Mouse (Mus musculus) megakaryocyte progenitor cell, adult 5-6 weeks (primary cell): ENCODE measurements around the gene Prpsap1. TPM values are rescaled to one million over a fixed set of nuclear protein-coding genes. Genes with fewer than 3 reads are reported as not detected.

Source experiments
- ATAC-seq: replicated peaks from 2 replicates; pipeline ENCODE4 v1.8.0; 2016; ENCODE audit warnings: mild to moderate bottlenecking, moderate TSS enrichment, inconsistent platforms; ENCODE audit not compliant: poor library complexity
- total RNA-seq, 2 experiments: library from RNA; stranded (forward) in 1 of 2; stranded (reverse) in 1 of 2; fragments of 157-497, 149-512 nt in 1 of 2; fragments of 200-1000 nt in 1 of 2; gene quantifications; 2 replicates each; pipeline versions ENCODE4 v1.2.3 to v1.2.4; 2015 to 2017

Prpsap1 gene
- total RNA-seq (2015) (46.9 and 49.3 TPM in 2 replicates), total RNA-seq (2017) (27.9 and 33.0 TPM in 2 replicates)

DNA sequence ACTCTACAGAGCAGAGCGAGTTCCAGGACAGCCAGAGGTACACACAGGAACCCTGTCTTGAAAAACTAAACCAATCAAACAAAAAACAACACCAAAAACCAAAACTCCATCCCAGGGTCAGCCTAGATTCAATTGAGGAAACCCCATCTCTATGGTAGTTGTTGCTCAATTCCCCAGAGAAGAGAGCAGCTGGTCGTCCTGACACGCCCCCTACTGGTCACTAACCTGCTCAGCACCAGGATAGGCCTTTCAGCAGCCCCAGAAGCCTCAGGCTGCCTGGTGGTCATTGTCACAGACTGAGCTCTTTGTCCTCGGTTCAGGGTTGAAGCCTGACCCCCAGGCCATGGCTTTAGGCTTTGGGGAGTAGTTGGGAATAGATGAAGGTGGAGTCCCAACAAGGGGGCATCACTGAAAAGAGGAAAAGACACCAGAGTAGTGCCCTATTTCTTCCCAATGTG is at the start of gene Prpsap1:
Prpsap1 (minus strand) TSS at position 408 of the 458 bp plus-strand sequence.
- peak; percentile 74 for ATAC-seq

DNA sequence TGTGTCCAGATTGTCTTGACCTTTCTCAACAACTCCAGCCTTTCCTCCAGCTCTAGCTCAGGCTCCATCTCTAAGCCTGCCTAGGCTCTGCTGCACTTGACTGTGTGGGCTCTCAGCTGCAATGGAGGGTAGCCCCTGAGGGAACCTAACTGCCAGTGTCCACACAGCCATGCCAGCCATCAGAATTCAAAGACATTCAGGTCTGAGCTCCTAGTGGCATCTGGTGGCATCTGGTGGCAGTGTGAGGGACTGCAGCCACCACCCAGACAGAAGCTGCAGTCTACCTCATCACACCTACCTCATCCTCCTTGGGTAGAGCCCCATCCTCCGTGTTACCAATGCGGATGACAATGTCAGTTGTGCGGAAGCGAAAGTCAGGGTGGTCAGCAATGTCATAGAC is 49.1 kb upstream of the Prpsap1 start:
- peak; percentile 86 for ATAC-seq

DNA sequence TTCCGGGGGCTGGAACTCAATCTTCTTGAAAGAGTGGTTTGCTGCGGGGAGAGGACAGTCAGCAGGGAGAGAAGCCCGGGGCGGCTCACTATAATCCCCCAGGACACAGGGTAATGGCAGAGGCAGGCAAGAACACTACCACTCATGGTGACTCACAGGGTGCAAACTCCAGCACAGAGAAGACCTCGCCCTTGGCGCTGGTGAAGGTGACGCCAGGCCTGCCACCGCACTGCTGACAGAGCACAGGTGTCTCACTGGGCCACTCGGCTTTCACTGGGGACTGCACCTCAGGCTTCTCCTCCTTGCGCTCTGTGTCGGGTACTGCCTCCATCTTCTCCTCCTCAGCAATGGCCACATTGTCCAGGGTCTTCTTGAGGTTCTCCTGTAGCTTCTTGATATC is 47.2 kb upstream of the Prpsap1 start:
- ATAC-seq, result no peak

DNA sequence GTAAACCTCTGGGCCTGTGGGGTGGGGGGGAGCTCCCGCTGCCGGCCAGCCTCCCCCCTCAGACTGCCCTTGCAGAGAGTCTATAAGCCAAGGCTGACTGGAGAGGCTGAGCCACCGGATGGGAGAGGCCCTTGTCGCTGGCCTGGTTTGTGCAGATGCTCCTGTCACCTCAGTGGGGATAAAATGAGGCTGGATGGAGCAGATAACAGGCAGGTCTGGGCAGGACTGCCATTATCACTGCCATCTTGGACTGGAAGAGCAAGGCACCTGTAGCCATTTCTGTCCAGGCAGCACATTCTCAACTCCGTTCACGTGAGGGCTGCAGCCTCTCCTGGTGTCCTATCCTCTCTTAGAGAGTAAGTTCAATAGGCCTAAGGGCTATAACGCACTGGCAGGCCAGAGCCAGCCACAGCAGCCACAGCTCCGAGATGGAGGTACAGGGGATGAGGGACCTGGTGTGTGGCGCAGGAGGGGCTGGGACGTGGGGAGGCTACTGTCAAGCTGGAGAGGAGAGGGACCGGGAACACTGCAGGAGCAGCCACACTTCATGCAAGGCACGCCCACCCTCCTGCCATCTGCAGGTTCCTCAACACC is 44.2 kb upstream of the Prpsap1 start:
- ATAC-seq, result peak; percentile 22

DNA sequence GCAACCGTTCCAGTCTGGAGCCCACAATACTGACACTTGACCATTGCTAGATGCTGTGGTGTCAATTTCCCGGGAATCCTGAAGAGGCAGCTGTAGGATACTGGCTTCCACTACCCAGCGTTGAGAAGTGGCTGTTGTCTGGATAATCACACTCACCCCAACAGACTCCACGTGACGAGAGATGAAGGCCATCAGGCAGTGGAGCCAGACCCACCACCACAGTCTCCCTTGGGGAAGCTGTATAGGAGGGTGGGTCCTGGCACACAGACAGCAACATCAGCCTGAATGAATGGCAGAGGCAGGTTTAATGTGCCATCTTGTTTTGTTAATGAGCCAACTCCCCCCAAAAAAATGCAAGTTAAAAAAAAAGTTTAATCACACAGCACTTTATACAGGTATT is 43.4 kb upstream of the Prpsap1 start:
- ATAC-seq, result no peak

DNA sequence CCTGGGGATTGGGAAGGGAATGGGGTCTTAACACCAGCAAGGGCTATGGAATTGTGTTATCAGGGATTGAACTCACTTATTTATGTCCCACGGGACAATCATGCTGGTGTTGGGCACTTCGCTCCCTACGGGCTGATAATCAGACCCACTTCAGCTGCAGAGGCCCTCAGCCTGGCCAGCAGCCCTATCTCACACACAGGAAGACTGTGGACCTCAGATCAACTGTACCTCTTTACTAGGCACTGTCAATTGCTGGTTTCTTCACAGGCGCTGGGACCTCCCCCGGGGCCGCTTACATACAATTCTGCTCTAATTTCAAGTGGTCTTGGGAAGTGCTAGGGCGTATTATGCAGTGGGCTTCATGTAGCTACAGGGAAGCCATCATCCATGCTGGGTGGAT is 42.7 kb upstream of the Prpsap1 start:
- ATAC-seq, result 0 out of 2 replicates have a peak, but pooled peaks have one; percentile 19

DNA sequence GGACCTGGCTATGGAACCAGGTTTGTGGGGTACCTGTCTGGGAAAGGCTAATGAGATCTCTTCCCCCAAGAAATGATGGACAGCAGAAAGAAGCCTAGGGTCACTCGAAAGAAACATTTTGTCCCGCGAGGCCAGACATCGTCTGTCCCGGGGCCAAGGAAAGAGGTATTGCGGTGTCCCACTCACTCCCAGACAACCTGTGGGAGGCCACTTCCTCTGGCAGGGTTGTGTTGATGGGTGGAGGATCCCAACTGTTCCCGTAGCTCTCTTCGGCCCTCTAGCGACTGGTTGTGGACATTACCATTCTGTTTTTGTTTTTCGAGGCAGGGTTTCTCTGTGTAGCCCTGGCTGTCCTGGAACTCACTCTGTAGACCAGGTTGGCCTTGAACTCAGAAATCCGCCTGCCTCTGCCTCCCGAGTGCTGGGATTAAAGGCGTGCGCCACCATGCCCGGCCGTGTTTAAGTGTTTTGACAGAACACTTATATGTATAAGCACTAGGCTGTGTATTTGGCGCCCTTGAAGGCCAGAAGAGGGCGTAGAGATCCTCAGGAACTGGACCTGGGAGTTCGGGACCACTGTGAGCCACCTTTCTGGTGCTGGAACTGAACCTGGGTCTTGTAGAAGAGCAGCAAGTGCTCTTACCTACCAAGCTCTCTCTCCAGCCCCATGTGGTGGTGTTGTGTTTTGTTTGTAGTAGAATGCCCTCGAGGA is 40.3 kb upstream of the Prpsap1 start:
- peak; percentile 53 for ATAC-seq

DNA sequence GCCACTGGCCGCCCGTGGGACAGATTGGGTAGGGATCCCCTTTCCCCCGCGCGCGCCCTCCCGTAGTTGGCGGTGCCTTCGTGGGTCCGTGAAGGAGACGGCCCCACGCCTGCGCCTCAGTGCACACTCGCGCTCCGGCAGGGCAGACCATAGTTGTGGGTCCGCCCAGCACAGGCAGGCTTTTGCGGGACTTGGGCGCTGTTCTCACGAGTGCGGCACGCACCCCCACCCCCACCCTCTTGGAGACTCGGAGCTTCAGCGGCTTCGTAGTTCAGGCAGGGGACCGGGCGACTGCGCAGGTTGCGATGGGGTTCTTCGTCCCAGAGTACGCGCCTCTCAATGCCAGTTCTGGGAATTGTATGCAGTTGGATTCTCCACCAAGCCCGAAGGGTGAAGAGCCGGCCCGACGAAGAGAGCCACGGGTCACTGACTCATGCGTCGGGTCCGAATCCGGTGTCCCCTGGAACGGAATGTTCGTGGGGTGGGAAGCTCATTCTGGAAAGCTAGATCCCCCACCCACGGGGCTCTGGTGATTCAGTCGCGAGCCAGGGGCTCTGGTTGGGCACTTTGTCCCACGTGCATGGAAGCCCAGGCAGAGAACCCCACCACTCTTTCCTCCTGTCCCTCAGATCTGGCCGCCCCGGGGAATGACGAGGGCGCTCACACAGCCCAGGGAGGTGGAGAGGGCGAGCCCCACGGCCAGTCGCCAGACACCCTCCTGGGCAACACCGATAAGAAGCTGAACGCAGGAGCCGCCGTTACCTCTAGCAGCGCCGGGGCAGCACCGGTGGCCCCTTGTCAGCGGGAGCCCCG is 39.5 kb upstream of the Prpsap1 start:
- ATAC-seq, result peak; percentile 35

DNA sequence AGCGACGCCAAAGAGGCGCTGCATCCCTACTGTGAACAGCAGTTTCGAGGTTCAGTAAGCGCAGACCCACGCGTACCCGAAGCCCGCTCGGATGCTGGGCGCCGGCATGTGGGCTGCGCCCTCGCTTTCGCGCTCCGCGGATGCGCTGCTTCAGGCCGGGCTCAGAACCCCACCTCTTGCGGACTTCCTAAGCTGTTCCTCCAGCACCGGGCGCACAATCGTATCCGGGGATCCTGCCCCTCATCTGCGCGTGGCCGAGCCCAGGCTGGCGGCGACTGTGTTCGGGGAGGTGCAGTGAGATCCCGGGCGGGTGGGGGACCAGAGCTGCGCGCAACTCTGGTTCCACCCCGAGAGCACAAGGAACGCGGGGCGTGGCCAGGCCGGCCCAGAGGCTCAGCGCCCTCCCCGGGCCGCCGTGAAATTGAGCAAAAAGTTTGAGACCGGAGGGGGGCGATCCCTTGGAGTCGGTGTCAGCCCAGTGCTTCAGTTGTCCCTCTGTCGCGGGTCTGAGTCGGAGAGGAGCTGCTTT is 38.9 kb upstream of the Prpsap1 start:
- peak; percentile 43 for ATAC-seq

DNA sequence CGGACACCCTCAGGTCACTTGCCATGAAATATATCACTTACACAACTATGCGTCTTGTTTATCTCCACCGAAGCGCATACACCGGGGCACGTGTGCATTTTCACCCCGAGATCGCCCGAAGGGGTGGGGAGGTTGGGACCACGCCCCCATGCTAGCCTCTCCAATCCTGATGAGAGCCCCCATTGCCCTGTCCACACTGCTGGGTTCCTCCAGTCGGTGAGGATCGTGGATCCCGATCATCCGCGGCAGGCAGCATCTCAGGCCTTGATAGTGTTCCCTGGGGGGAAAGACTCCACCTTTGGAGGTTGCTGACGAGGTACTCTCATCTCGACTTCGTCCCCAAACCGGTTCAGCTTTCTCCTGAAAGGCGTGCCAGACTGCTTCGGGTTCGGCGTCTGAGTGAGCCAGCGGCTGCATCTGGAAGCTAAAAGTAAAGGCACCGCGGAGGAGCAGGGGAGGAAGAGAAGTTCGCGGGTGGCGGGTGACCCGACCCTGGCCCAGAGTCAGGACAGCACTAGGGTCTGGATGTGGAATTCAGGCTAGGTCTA is 38.3 kb upstream of the Prpsap1 start:
- ATAC-seq, result peak; percentile 45

DNA sequence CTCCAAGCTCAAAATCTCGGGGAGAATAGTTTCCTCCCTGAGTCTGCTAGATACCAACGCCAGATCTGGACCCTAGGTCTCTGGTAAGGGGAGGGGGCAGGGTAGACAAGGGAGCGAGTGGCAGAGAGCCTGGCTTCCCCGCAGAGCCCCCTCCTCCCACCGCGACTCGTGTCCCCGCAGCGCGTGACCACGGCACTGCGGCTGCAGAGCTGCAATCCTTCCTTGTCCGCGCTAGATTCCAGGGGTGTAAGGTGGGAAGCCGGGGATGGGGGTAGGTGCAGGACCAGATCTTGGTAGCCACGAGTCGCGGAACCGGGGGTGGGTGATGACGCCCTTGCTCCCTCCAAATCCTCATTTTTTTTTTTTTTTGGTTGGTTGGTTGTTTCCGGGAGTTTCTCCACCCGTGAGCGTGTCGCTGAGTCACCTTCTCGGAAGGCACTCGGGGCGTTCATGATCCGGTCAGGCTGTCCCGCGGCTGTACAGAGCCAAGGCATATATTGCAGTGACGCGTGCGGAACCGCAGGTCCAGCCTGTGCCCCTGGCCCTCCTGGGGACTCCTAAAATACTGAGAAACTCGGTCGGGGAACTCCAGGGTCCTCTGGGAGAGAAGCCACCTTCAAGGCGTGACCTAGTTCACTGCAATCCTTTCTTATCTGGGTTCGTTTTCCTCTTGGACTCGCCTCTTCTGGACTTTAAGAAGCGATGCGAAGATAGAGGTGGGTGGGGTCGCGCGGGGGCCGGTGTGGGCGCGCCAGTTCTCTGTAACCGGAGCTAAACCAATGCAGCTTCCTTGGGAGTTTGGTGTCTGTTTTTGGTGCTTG is 37.6 kb upstream of the Prpsap1 start:
- no peak for ATAC-seq

DNA sequence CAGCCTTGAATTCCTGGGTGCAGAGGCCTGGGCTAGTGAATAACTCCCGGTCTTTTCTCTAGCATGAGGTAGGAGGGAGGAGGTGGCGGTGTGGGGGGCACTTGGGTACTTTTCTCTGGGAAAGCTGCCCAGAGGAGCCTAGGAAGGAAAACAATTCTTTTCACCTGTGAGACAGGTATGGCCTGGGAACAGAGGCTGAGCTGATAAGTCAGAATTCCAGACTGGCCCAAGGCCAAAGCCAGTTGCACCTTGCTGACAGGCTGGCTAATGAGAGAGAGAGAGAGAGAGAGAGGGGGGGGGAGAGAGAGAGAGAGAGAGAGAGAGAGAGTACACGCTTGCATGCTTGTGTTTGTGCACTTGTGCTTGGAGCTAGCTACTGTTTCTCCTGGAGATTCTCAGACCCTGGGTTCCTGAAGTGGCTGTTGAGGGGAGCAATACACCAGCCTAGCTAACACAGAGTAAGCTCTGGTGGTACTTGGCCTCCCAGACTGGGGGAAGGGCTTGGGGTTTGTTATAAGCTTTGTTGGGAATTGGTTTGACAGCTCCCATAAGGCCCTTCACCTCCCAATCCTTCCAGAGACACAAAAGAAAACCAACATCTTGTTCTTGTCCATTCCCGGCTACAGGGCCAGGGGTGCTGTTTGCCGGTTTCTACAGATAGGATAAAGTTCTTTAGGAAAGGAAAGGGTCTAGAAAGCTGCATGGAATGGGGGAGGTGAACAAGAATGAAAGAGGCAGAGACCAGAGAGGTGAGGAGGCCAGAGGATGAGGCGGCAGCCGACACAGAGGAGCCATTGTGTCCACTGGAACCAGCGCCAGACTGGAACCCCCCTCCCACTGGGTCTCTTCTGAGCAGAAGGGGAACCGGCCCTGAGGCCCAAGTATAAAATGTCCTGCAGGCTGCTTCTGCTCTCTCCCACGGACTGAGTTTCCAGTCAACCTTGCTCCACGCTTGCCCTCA is 36.5 kb upstream of the Prpsap1 start, which contains the start of gene Sphk1:
Sphk1 (plus strand) TSS at position 739 of the 961 bp plus-strand sequence.
- no peak for ATAC-seq

DNA sequence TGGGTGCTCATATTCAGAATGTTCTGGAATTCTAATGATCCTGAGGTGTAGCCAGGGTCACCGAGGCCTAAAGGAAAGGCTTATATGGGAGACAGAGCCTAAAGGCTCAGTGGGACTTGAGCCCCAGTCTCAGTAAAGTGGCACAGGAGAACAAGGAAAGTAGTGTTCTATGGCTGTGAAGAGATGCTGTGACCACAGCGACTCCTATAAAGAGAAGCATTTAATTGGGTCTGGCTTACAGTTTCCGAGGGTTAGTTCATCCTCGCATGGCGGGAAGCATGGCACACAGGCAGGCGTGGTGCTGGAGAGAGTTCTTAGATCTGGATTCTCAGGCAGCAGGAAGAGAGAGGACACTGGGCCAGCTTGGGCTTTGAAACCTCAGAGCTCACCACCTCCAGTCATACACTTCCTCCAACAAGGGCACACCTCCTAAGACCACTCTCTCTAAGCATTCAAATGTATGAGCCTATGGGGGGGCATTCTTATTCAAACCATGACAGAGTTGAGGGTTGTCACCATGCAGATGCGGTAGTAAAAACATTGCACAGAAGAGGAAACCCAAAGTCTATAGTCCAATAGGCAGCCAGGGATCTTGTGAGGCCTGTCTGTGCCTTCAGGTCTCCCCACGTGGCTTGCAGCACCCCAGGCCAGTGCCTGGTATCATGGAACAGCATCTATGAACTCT is 34.8 kb upstream of the Prpsap1 start:
- no peak for ATAC-seq

DNA sequence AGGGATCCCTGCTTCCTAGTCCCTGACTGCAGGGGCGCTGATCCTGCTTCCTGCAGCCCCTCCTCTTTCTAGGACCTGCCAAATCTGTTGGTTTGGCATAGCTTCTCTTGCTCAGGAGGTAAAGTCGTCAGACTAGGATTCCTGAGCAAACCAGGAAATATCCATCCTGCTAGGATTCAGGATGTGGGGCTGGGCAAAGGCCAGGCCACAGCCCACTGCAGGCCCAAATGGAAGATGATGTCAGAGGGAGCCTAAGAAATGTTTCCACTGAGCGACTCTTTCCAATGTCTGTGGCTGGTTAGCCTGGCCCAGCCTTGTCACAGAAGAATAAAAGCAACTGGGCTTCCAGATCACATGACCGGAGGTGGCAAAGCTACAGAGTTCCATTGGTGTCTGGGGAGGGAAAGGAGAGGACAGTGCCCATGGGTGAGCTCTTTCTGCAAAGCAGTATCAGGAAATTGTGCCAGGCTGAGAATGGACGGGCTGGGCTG is 29.7 kb upstream of the Prpsap1 start:
- ATAC-seq, result no peak

DNA sequence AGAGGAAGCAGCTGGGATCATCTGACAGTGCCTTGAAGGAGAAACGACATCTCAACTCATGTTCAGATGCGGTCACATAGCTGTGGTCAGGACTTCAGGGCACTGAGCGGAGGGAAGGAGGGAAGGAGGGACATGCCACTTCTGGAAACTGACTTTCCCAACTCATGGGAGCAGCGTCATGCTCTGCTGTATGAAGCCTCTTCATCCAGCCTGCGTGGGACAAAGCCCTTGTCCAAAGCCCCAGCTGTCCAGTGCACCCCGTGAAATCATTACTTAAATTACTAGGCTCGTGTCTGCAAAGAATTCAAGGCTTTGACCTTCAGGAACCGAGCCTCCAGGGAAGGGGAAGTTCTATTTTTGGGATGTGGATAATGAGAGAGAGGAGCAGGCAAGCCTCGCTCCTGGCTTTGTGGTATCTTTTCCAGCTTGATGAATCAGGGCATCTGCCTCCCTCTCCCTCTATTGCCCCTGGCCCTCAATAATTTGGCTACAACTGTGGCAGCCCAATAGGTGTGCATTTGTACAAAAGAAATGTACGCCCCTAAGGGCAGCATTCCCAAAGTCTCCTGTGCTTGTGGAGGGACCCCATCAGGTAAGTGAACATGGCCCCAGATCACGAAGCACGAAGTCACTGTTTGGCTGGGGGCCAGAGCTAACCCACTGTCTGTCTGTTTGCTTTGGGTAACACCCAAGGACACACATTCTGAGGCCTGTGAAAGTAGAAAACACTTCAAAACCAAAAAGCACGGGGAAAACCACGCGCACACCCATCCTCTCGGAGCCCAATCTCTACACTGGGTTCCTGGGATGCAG is 29.1 kb upstream of the Prpsap1 start:
- ATAC-seq, result no peak

DNA sequence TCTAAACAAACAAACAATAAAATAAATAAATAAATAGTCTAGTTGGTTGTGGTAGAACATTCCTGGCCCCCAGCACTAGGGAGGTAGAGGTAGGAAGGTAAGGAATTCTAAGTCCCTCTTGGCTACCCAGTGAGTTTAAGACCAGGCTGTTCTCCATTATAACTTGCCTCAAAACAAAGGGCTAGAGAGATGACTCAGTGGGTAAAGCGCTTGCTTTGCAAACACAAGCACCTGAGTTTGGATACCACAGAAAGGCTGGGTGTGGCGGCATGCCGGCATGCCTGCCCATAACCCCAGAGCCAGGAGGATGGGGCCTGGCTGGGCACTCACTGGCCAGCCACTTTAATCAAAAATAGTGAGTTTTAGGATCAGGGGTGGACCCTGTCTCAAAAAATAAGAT is 28.0 kb upstream of the Prpsap1 start:
- no peak for ATAC-seq

DNA sequence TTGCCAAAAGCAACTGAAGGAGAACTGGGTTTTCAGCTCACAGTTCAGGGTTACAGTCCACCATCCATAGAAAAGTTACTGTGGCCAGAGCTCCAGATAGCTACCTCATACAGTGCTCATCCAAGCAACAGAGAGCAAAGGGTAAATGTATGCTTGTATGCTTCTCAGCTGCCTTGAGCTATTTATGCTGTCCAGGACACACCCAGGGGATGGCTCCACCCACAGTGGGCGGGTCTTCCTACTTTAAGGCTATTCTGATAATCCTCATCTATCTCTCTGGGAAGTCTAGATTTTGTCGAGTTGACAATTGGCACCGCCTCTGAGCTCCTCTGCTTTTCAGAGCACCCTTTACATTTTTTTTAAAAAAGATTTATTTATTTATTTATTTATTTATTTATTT is 27.1 kb upstream of the Prpsap1 start:
- ATAC-seq, result peak; percentile 83
